Comparison of ENCODE assay signal across 16 mouse cellular contexts in genomic region chr7:130590845-130591437, GRCm38 (mm10). TPM values are rescaled to one million over a fixed set of nuclear protein-coding genes. Genes with fewer than 3 reads are reported as not detected.
DNase-seq lines count a peak whose midpoint lies in the region; ATAC-seq and TF ChIP-seq lines count a peak whose summit lies in the region.
"Had no signal": no experiment of that assay in that cellular context is flagged by ENCODE, and none has a peak within 500 bp of the region (broad histone marks: within the 10 kb centered on the region; RNA-seq: fewer than 3 reads in every experiment).

No protein-coding gene starts in this region.

- no peak for DNase-seq in heart, postnatal 14 days
- no peak for DNase-seq in midbrain, embryonic 10.5 days (ENCODE audit: low spot score)
- DNase-seq in neural tube, embryonic 10.5 days (ENCODE audit: extremely low spot score, low spot score): no peak
- no peak for DNase-seq in ovary, adult 18-20 months (ENCODE audit: low spot score)
- DNase-seq: cerebellum, adult 8-10 months; heart, postnatal 36 days; left cerebral cortex, postnatal 4 days had no signal

- H3K27me3 ChIP-seq in heart, embryonic 16.5 days (ENCODE audit: control insufficient read depth, insufficient read depth, low read length): no peaks in the 10 kb centered on the region
- peaks cover 5% of the 10 kb centered on the region; the same call in 1 of the 2 replicates for H3K27me3 ChIP-seq in midbrain, embryonic 10.5 days (ENCODE audit: low read depth, poor library complexity, severe bottlenecking)
- H3K27me3 ChIP-seq in midbrain, embryonic 15.5 days (replicated peaks): no peaks in the 10 kb centered on the region
- no peaks in the 10 kb centered on the region for H3K27me3 ChIP-seq in intestine, postnatal 0 days (replicated peaks; ENCODE audit: control insufficient read depth, insufficient read depth, low read length)
- H3K27me3 ChIP-seq: liver, embryonic 15.5 days; neural tube, embryonic 12.5 days had no signal

- H3K4me2 ChIP-seq in heart, embryonic 16.5 days (ENCODE audit: low read depth, low read length): no peak overlapping the region
- H3K4me2 ChIP-seq in midbrain, embryonic 15.5 days: no peak overlapping the region
- no peak overlapping the region for H3K4me2 ChIP-seq in intestine, postnatal 0 days (replicated peaks; ENCODE audit: low read depth)
- H3K4me2 ChIP-seq: liver, embryonic 15.5 days; midbrain, embryonic 12.5 days; neural tube, embryonic 12.5 days had no signal

- peaks cover 2% of the 10 kb centered on the region; the same call in 1 of the 2 replicates for H3K4me1 ChIP-seq in heart, embryonic 16.5 days (ENCODE audit: control insufficient read depth, insufficient read depth, low read length)
- H3K4me1 ChIP-seq in midbrain, embryonic 10.5 days: peaks cover 24% of the 10 kb centered on the region
- H3K4me1 ChIP-seq in midbrain, embryonic 15.5 days: peaks cover 8% of the 10 kb centered on the region
- H3K4me1 ChIP-seq in intestine, postnatal 0 days (replicated peaks; ENCODE audit: control insufficient read depth, insufficient read depth, low read length): no peaks in the 10 kb centered on the region
- H3K4me1 ChIP-seq: neural tube, embryonic 12.5 days had no signal

- H3K36me3 ChIP-seq in heart, embryonic 16.5 days (ENCODE audit: control insufficient read depth, insufficient read depth): no peaks in the 10 kb centered on the region
- H3K36me3 ChIP-seq in midbrain, embryonic 10.5 days: no peaks in the 10 kb centered on the region
- H3K36me3 ChIP-seq in midbrain, embryonic 15.5 days (replicated peaks): no peaks in the 10 kb centered on the region
- H3K36me3 ChIP-seq in intestine, postnatal 0 days (ENCODE audit: control insufficient read depth, insufficient read depth): no peaks in the 10 kb centered on the region
- H3K36me3 ChIP-seq: liver, embryonic 15.5 days; midbrain, embryonic 12.5 days; neural tube, embryonic 12.5 days had no signal

- no peaks in the 10 kb centered on the region for H3K9me3 ChIP-seq in heart, embryonic 16.5 days (replicated peaks; ENCODE audit: control insufficient read depth, low read length)
- H3K9me3 ChIP-seq in midbrain, embryonic 10.5 days (replicated peaks): no peaks in the 10 kb centered on the region
- no peaks in the 10 kb centered on the region for H3K9me3 ChIP-seq in midbrain, embryonic 15.5 days
- H3K9me3 ChIP-seq in intestine, postnatal 0 days (ENCODE audit: control insufficient read depth): no peaks in the 10 kb centered on the region
- H3K9me3 ChIP-seq: liver, embryonic 15.5 days; midbrain, embryonic 12.5 days; neural tube, embryonic 12.5 days had no signal

- ATAC-seq in heart, embryonic 16.5 days (replicated peaks; ENCODE audit: extremely low read depth, insufficient read depth, low FRiP score): no peak
- ATAC-seq in midbrain, embryonic 15.5 days (replicated peaks): no peak
- ATAC-seq in intestine, postnatal 0 days: no peak; the same call in 1 of the 2 replicates
- ATAC-seq: CD4-positive, CD25-positive, alpha-beta regulatory T cell, adult 4 months; hindbrain, postnatal 0 days had no signal

- no peak overlapping the region for H3K4me3 ChIP-seq in heart, embryonic 16.5 days (ENCODE audit: low read length)
- H3K4me3 ChIP-seq in midbrain, embryonic 10.5 days: no peak overlapping the region
- no peak overlapping the region for H3K4me3 ChIP-seq in midbrain, embryonic 15.5 days
- no peak overlapping the region for H3K4me3 ChIP-seq in intestine, postnatal 0 days (ENCODE audit: low read depth, low read length)
- H3K4me3 ChIP-seq: liver, embryonic 15.5 days; midbrain, embryonic 12.5 days; neural tube, embryonic 12.5 days had no signal

- 65% methylated on average over 8 of the region's 8 CpGs for WGBS in heart, embryonic 16.5 days
- 59% methylated on average over 8 of the region's 8 CpGs for WGBS in midbrain, embryonic 10.5 days
- 53% methylated on average over 8 of the region's 8 CpGs for whole genome bisulfite sequencing in midbrain, embryonic 15.5 days
- WGBS in intestine, postnatal 0 days: 57% methylated on average over 8 of the region's 8 CpGs

- no peak for TF ChIP-seq CTCF in intestine, postnatal 0 days (IDR thresholded peaks at IDR 0.05; ENCODE audit: low read depth)

- H3K27ac ChIP-seq in heart, embryonic 16.5 days (ENCODE audit: low read length): no peak overlapping the region
- H3K27ac ChIP-seq in midbrain, embryonic 10.5 days (replicated peaks): peak overlapping the region; percentile 78
- no peak overlapping the region for H3K27ac ChIP-seq in midbrain, embryonic 15.5 days
- peak overlapping the region; percentile 35; the same call in 1 of the 2 replicates for H3K27ac ChIP-seq in intestine, postnatal 0 days (ENCODE audit: low read depth, low read length)
- H3K27ac ChIP-seq: hindbrain, postnatal 0 days; kidney, postnatal 0 days; liver, embryonic 15.5 days; neural tube, embryonic 12.5 days had no signal

- intact Hi-C loops in heart, postnatal 14 days (cut with DNase I): no loop called here

- H3K9ac ChIP-seq in heart, embryonic 16.5 days (ENCODE audit: low read length): peak overlapping the region; percentile 41; the same call in 1 of the 2 replicates
- no peak overlapping the region for H3K9ac ChIP-seq in midbrain, embryonic 15.5 days
- H3K9ac ChIP-seq in intestine, postnatal 0 days (ENCODE audit: low read depth, low read length): no peak overlapping the region
- H3K9ac ChIP-seq: liver, embryonic 15.5 days; midbrain, embryonic 12.5 days; neural tube, embryonic 12.5 days had no signal

RNA-seq across cellular contexts. Expression of gene Tacc2, which starts 13.7 kb away (rescaled TPM):
- polyA plus RNA-seq in heart, embryonic 16.5 days (2015; fragmentation: Nextera tagmentation; extraction: Ambion mirVana): 45.0 and 47.0 TPM in 2 replicates
- total RNA-seq in heart, postnatal 14 days (2021): 100 to 1,000 TPM; 316 to 336 TPM
- 40.9 and 47.7 TPM in 2 replicates for polyA plus RNA-seq in midbrain, embryonic 10.5 days (2016; fragmentation: Nextera tagmentation; extraction: Ambion mirVana)
- 68.7 TPM in 2 replicates for polyA plus RNA-seq in midbrain, embryonic 15.5 days (2015; fragmentation: Nextera tagmentation; extraction: Ambion mirVana)
- 27.7 TPM in 2 replicates for polyA plus RNA-seq in intestine, postnatal 0 days (2015; fragmentation: Nextera tagmentation; extraction: Ambion mirVana)

RNA-seq across cellular contexts. Expression of gene Nsmce4a, which starts 18.0 kb away (rescaled TPM):
- 123 and 132 TPM in 2 replicates for polyA plus RNA-seq in heart, embryonic 16.5 days (2015; fragmentation: Nextera tagmentation; extraction: Ambion mirVana)
- total RNA-seq in heart, postnatal 14 days (2021): 10 to 100 TPM; 44.3 to 44.4 TPM
- 180 and 203 TPM in 2 replicates for polyA plus RNA-seq in midbrain, embryonic 10.5 days (2016; fragmentation: Nextera tagmentation; extraction: Ambion mirVana)
- 79.4 and 83.9 TPM in 2 replicates for polyA plus RNA-seq in midbrain, embryonic 15.5 days (2015; fragmentation: Nextera tagmentation; extraction: Ambion mirVana)
- 100 and 101 TPM in 2 replicates for polyA plus RNA-seq in intestine, postnatal 0 days (2015; fragmentation: Nextera tagmentation; extraction: Ambion mirVana)

Comparison
In these comparisons a context has a peak if more than half of its experiments do, and no peak if none do; other contexts are left out.
1. H3K27ac ChIP-seq: peak in midbrain, embryonic 10.5 days (single experiment) and intestine, postnatal 0 days (single experiment); none in heart, embryonic 16.5 days (single experiment) and midbrain, embryonic 15.5 days (single experiment).